Mouse (Mus musculus) intestine, embryonic 14.5 days (tissue): ENCODE data around the gene Stxbp4. TPM values are rescaled to one million over a fixed set of nuclear protein-coding genes. Genes with fewer than 3 reads are reported as not detected.

Experiments
- ATAC-seq: fragments of 200-750 bp; cut with Nextera tagmentation; replicated peaks from 2 replicates; pipeline ENCODE4 v1.8.0; 2017; ENCODE audit warnings: low read depth, moderate number of reproducible peaks, moderate TSS enrichment, moderate library complexity; ENCODE audit not compliant: low FRiP score, low TSS enrichment
- DNase-seq: peaks from one replicate; pipeline ENCODE4 v3.0.0-alpha.2; 2018; ENCODE audit warnings: low spot score
- H3K27ac ChIP-seq: fragments of 300-500 bp; sonication (generic); 2 replicates; pipeline ENCODE4 v1.5.1; 2014; ENCODE audit warnings: low read depth, mild to moderate bottlenecking, control low read depth
- H3K27me3 ChIP-seq: fragments of 300-500 bp; sonication (generic); replicated peaks from 2 replicates; pipeline ENCODE4 v1.6.1; 2014; ENCODE audit warnings: low read length, control low read depth; ENCODE audit not compliant: control insufficient read depth, insufficient read depth
- H3K36me3 ChIP-seq: fragments of 300-500 bp; sonication (generic); 2 replicates; pipeline ENCODE4 v1.6.1; 2014; ENCODE audit warnings: low read length, control low read depth; ENCODE audit not compliant: control insufficient read depth, insufficient read depth
- H3K4me1 ChIP-seq: fragments of 300-500 bp; sonication (generic); replicated peaks from 2 replicates; pipeline ENCODE4 v1.6.1; 2014; ENCODE audit warnings: low read length, control low read depth, mixed read lengths; ENCODE audit not compliant: control insufficient read depth, insufficient read depth
- H3K4me2 ChIP-seq: fragments of 300-500 bp; sonication (generic); 2 replicates; pipeline ENCODE4 v1.6.1; 2014; ENCODE audit warnings: low read length
- H3K4me3 ChIP-seq: fragments of 300-500 bp; sonication (generic); 2 replicates; pipeline ENCODE4 v1.5.1; 2014; ENCODE audit warnings: low read depth, low read length, control low read depth, mixed read lengths
- H3K9ac ChIP-seq: fragments of 300-500 bp; sonication (generic); 2 replicates; pipeline ENCODE4 v1.6.1; 2014; ENCODE audit warnings: mild to moderate bottlenecking, low read length
- H3K9me3 ChIP-seq: fragments of 300-500 bp; sonication (generic); 2 replicates; pipeline ENCODE4 v1.6.1; 2016; ENCODE audit warnings: low read length, control low read depth; ENCODE audit not compliant: control insufficient read depth
- WGBS: fragments of 180-500 bp; shearing (Covaris S2); extraction: QIAGEN DNeasy Blood & Tissue Kit; methylation state at CpG from one replicate; pipeline ENCODE4 v1.1.7; 2014; 5-methylcytosine and 5-hydroxymethylcytosine counted together
- polyA plus RNA-seq: library from polyadenylated mRNA; unstranded; fragments of >200 nt; fragmentation: Nextera tagmentation; extraction: Ambion mirVana; gene quantifications from 2 replicates; pipeline ENCODE4 v1.2.1, GENCODE M21; 2014

Gene Stxbp4
- polyA plus RNA-seq, 1 experiment from 2014 or later = 18.7 TPM

GRCm38 (mm10) chr11:90663052-90663451, 25.2 kb upstream of the Stxbp4 start:
- ATAC-seq (no peak; the same call in 1 of the 2 replicates), DNase-seq (no peak)
- Histone ChIP-seq H3K9me3 (no peaks in the 10 kb centered on the region), H3K27me3 (no peaks in the 10 kb centered on the region), H3K9ac (no peak overlapping the region), H3K4me2 (no peak overlapping the region), H3K4me1 (peaks cover 31% of the 10 kb centered on the region), H3K36me3 (peaks cover 8% of the 10 kb centered on the region; the same call in 1 of the 2 replicates), H3K27ac (no peak overlapping the region), H3K4me3 (no peak overlapping the region)
- 54% methylated on average over 3 of the region's 3 CpGs for WGBS

GRCm38 (mm10) chr11:90660662-90661061, 22.8 kb upstream of the Stxbp4 start:
- DNase-seq = no peak
- Histone ChIP-seq H3K27ac (no peak overlapping the region), H3K9ac (no peak overlapping the region), H3K36me3 (peaks cover 29% of the 10 kb centered on the region), H3K4me2 (no peak overlapping the region), H3K9me3 (no peaks in the 10 kb centered on the region), H3K4me1 (peaks cover 24% of the 10 kb centered on the region), H3K27me3 (no peaks in the 10 kb centered on the region), H3K4me3 (no peak overlapping the region)
- no peak for ATAC-seq
- WGBS = 79% methylated on average over 4 of the region's 4 CpGs

- H3K36me3 ChIP-seq = peaks cover 31% of the 10 kb centered on the region
- ATAC-seq = no peak
- H3K9me3 ChIP-seq = no peaks in the 10 kb centered on the region
- whole genome bisulfite sequencing = 87% methylated on average over 12 of the region's 12 CpGs
- no peak overlapping the region for H3K27ac ChIP-seq
- H3K9ac ChIP-seq = no peak overlapping the region
- H3K4me2 ChIP-seq = no peak overlapping the region
- DNase-seq = no peak
- H3K27me3 ChIP-seq = no peaks in the 10 kb centered on the region
- no peak overlapping the region for H3K4me3 ChIP-seq
- H3K4me1 ChIP-seq = no peaks in the 10 kb centered on the region
Measured at GRCm38 (mm10) chr11:90657527-90657926, 19.6 kb upstream of the Stxbp4 start.

- WGBS = 84% methylated on average over 4 of the region's 4 CpGs
- H3K4me1 ChIP-seq = no peaks in the 10 kb centered on the region
- ATAC-seq = no peak
- no peak for DNase-seq
- H3K4me3 ChIP-seq = no peak overlapping the region
- H3K36me3 ChIP-seq = peaks cover 59% of the 10 kb centered on the region
- H3K27me3 ChIP-seq = no peaks in the 10 kb centered on the region
- H3K27ac ChIP-seq = no peak overlapping the region
- no peak overlapping the region for H3K4me2 ChIP-seq
- H3K9ac ChIP-seq = no peak overlapping the region
- no peaks in the 10 kb centered on the region for H3K9me3 ChIP-seq
Measured at GRCm38 (mm10) chr11:90652603-90653002, 14.7 kb upstream of the Stxbp4 start.

GRCm38 (mm10) chr11:90650231-90650885, 12.5 kb upstream of the Stxbp4 start:
- Histone ChIP-seq H3K4me2 (no peak overlapping the region), H3K9me3 (no peaks in the 10 kb centered on the region), H3K27me3 (no peaks in the 10 kb centered on the region), H3K4me1 (no peaks in the 10 kb centered on the region), H3K9ac (no peak overlapping the region), H3K4me3 (no peak overlapping the region), H3K27ac (no peak overlapping the region), H3K36me3 (peaks cover 62% of the 10 kb centered on the region)
- DNase-seq (no peak), ATAC-seq (no peak)
- 70% methylated on average over 9 of the region's 9 CpGs for WGBS

GRCm38 (mm10) chr11:90649777-90650176, 11.9 kb upstream of the Stxbp4 start:
- WGBS = 81% methylated on average over 6 of the region's 6 CpGs
- Histone ChIP-seq H3K27ac (no peak overlapping the region), H3K4me2 (no peak overlapping the region), H3K4me1 (no peaks in the 10 kb centered on the region), H3K27me3 (no peaks in the 10 kb centered on the region), H3K4me3 (no peak overlapping the region), H3K9me3 (no peaks in the 10 kb centered on the region), H3K9ac (no peak overlapping the region), H3K36me3 (peaks cover 68% of the 10 kb centered on the region)
- no peak for ATAC-seq
- no peak for DNase-seq

- Histone ChIP-seq H3K9ac (peak overlapping the region; percentile 70), H3K4me2 (peak overlapping the region; percentile 70), H3K4me3 (peak overlapping the region; percentile 94), H3K27ac (peak overlapping the region; percentile 87), H3K36me3 (peaks cover 20% of the 10 kb centered on the region), H3K27me3 (no peaks in the 10 kb centered on the region), H3K9me3 (no peaks in the 10 kb centered on the region), H3K4me1 (peaks cover 10% of the 10 kb centered on the region)
- DNase-seq (peak; percentile 83), ATAC-seq (peak; percentile 64)
- under 1% methylated on average over 50 of the region's 54 CpGs for WGBS
Measured at GRCm38 (mm10) chr11:90638312-90638830, 487 bp upstream of the Stxbp4 start.

GRCm38 (mm10) chr11:90634661-90635060, 3.2 kb downstream of the Stxbp4 start:
- no peak for DNase-seq
- Histone ChIP-seq H3K36me3 (no peaks in the 10 kb centered on the region), H3K9ac (no peak overlapping the region), H3K4me3 (no peak overlapping the region), H3K4me1 (peaks cover 9% of the 10 kb centered on the region), H3K27ac (no peak overlapping the region), H3K4me2 (no peak overlapping the region), H3K9me3 (no peaks in the 10 kb centered on the region), H3K27me3 (no peaks in the 10 kb centered on the region)
- no peak for ATAC-seq
- whole genome bisulfite sequencing = 88% methylated on average over 3 of the region's 3 CpGs

GRCm38 (mm10) chr11:90632480-90632879, 5.4 kb downstream of the Stxbp4 start:
- Histone ChIP-seq H3K27me3 (no peaks in the 10 kb centered on the region), H3K4me1 (peaks cover 5% of the 10 kb centered on the region), H3K27ac (no peak overlapping the region), H3K4me3 (no peak overlapping the region), H3K9me3 (no peaks in the 10 kb centered on the region), H3K9ac (no peak overlapping the region), H3K36me3 (no peaks in the 10 kb centered on the region), H3K4me2 (no peak overlapping the region)
- WGBS = 84% methylated on average over 2 of the region's 2 CpGs
- DNase-seq = no peak
- ATAC-seq = no peak
